Mouse (Mus musculus): ENCODE measurements around the gene Hist1h2bm. TPM values are rescaled to one million over a fixed set of nuclear protein-coding genes. Genes with fewer than 3 reads are reported as not detected.
"Not testable (repeated sequence)": the region's sequence is repeated elsewhere in the genome, so short reads cannot be mapped to it uniquely, and the experiment has no call there.

The Hist1h2bm gene
- polyA plus RNA-seq, 1 experiment from 2014 or later = 5.7 TPM

DNA sequence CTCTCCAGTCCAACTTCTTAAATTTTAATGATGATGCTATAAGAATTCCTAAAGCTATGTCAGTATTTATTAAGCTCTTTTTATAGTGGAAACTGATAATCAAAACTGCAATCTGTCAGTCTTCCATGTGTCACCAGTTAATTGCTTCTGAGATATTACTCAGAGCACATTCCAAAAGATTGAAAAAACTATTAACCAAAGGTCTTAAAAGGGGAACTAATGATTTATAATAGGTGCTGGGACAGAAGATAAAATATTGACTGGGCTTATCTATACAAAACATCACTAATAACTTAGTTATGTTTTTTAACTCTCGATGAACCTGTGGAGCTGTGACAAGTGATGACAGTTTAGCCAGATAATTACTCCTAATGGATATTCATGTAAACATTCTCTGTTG, 23.2 kb downstream of the Hist1h2bm start:
- H3K27me3 ChIP-seq (replicated peaks; ENCODE audit: low read depth, poor library complexity, severe bottlenecking) = no peaks in the 10 kb centered on the region
- H3K27ac ChIP-seq (replicated peaks) = no peak overlapping the region
- no peaks in the 10 kb centered on the region for H3K9me3 ChIP-seq
- no peaks in the 10 kb centered on the region for H3K36me3 ChIP-seq (replicated peaks)
- no peak overlapping the region for H3K4me3 ChIP-seq
- DNase-seq (ENCODE audit: low spot score) = no peak
- H3K4me1 ChIP-seq = peaks cover 16% of the 10 kb centered on the region; the same call in 1 of the 2 replicates
- WGBS = 92% methylated on average over 1 of the region's 1 CpGs

GRCm38 (mm10) chr13:21749387-21750158, 27.7 kb downstream of the Hist1h2bm start:
- Histone ChIP-seq H3K4me3 (peak overlapping the region; percentile 65), H3K4me1 (peaks cover 38% of the 10 kb centered on the region), H3K27me3 (replicated peaks; ENCODE audit: low read depth, poor library complexity, severe bottlenecking) (no peaks in the 10 kb centered on the region), H3K9me3 (no peaks in the 10 kb centered on the region), H3K36me3 (replicated peaks) (no peaks in the 10 kb centered on the region), H3K27ac (replicated peaks) (peak overlapping the region; percentile 94)
- 7% methylated on average over 5 of the region's 5 CpGs for WGBS
- peak; percentile 63 for DNase-seq (ENCODE audit: low spot score)

GRCm38 (mm10) chr13:21750159-21751017, 28.5 kb downstream of the Hist1h2bm start, which contains the start of gene Hist1h4k:
Hist1h4k (minus strand) TSS chr13:21750505.
- WGBS = under 1% methylated on average over 48 of the region's 56 CpGs
- DNase-seq (ENCODE audit: low spot score) = peak; percentile 94
- H3K36me3 ChIP-seq (replicated peaks); H3K9me3 ChIP-seq; H3K27me3 ChIP-seq (replicated peaks; ENCODE audit: low read depth, poor library complexity, severe bottlenecking): not testable (repeated sequence)
- peaks cover 41% of the 10 kb centered on the region for H3K4me1 ChIP-seq
- peak within 1 kb of the TSS; percentile 65 for H3K4me3 ChIP-seq
- H3K27ac ChIP-seq (replicated peaks) = peak within 1 kb of the TSS; percentile 94

DNA sequence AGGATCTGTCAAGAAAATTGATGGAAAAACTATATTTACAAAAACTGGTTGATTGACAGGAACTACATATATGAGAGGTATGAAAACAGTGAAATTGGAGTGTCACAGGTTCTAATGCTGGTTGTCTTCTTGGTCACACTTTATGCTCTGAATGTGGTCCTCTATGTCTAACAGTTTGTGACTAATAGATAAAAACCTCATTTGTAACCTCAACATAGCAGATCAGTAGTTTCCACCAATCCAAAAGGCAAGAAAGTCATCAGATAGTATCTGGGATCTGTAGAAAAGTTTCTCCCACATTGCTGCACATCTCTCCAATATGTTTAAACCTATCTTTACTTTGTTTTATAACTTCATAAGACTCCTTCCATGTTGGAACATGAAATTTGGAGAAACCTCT, 29.6 kb downstream of the Hist1h2bm start:
- Histone ChIP-seq H3K27ac (replicated peaks) (peak overlapping the region; percentile 94), H3K4me3 (peak overlapping the region; percentile 65), H3K4me1 (peaks cover 46% of the 10 kb centered on the region), H3K27me3 (replicated peaks; ENCODE audit: low read depth, poor library complexity, severe bottlenecking) (no peaks in the 10 kb centered on the region), H3K36me3 (replicated peaks) (no peaks in the 10 kb centered on the region), H3K9me3 (no peaks in the 10 kb centered on the region)
- no peak for DNase-seq (ENCODE audit: low spot score)

GRCm38 (mm10) chr13:21751827-21752226, 30.0 kb downstream of the Hist1h2bm start:
- WGBS = 76% methylated on average over 3 of the region's 3 CpGs

GRCm38 (mm10) chr13:21752356-21752755, 30.5 kb downstream of the Hist1h2bm start:
- peaks cover 45% of the 10 kb centered on the region for H3K4me1 ChIP-seq
- H3K9me3 ChIP-seq = no peaks in the 10 kb centered on the region
- DNase-seq (ENCODE audit: low spot score) = peak; percentile 35
- no peaks in the 10 kb centered on the region for H3K36me3 ChIP-seq (replicated peaks)
- WGBS = 53% methylated on average over 3 of the region's 3 CpGs
- peak overlapping the region; percentile 94 for H3K27ac ChIP-seq (replicated peaks)
- H3K4me3 ChIP-seq = peak overlapping the region; percentile 59
- H3K27me3 ChIP-seq (replicated peaks; ENCODE audit: low read depth, poor library complexity, severe bottlenecking) = no peaks in the 10 kb centered on the region

More at GRCm38 (mm10) chr13:21751827-21752226, 30.0 kb downstream of the Hist1h2bm start:
- Histone ChIP-seq H3K4me1 (peaks cover 46% of the 10 kb centered on the region), H3K36me3 (replicated peaks) (no peaks in the 10 kb centered on the region), H3K9me3 (no peaks in the 10 kb centered on the region), H3K27ac (replicated peaks) (peak overlapping the region; percentile 94), H3K27me3 (replicated peaks; ENCODE audit: low read depth, poor library complexity, severe bottlenecking) (no peaks in the 10 kb centered on the region), H3K4me3 (peak overlapping the region; percentile 59)
- no peak for DNase-seq (ENCODE audit: low spot score)

- Histone ChIP-seq H3K4me1 (peaks cover 41% of the 10 kb centered on the region), H3K27ac (replicated peaks) (peak overlapping the region; percentile 94), H3K36me3 (replicated peaks) (no peaks in the 10 kb centered on the region), H3K4me3 (peak overlapping the region; percentile 59), H3K9me3 (no peaks in the 10 kb centered on the region), H3K27me3 (replicated peaks; ENCODE audit: low read depth, poor library complexity, severe bottlenecking) (no peaks in the 10 kb centered on the region)
- WGBS = 3% methylated on average over 10 of the region's 10 CpGs
- DNase-seq (ENCODE audit: low spot score) = no peak
Measured at GRCm38 (mm10) chr13:21753051-21753523, 31.2 kb downstream of the Hist1h2bm start.

DNA sequence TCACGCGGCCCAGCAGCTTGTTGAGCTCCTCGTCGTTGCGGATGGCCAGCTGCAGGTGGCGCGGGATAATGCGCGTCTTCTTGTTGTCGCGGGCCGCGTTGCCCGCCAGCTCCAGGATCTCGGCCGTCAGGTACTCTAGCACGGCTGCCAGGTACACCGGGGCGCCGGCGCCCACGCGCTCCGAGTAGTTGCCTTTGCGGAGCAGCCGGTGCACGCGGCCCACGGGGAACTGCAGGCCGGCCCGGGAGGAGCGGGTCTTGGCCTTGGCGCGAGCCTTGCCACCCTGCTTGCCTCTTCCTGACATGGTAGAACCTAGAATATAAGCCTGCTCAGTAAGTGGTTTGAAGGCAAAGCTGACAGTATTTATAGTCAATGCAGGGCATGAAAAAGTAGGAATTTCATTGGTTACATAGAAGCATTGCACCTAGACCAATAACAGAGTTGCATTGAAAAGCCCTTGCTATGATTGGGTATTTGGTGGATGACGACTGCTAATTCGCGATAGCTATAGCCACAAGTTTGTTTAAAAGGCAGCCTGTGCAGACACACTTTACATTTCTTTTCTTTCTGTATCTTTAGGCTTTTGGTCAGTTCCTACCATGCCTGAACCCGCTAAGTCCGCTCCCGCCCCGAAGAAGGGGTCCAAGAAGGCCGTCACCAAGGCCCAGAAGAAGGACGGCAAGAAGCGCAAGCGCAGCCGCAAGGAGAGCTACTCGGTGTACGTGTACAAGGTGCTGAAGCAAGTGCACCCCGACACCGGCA, 31.9 kb downstream of the Hist1h2bm start, which contains the start of the genes Hist1h2ak and Hist1h2bn:
Hist1h2ak (minus strand) TSS at position 304 of the 762 bp plus-strand sequence.
Hist1h2bn (plus strand) TSS at position 600 of the 762 bp plus-strand sequence.
- Histone ChIP-seq H3K27ac (replicated peaks) (peak within 1 kb of the TSS; percentile 94), H3K4me3 (peak within 1 kb of the TSS; percentile 61), H3K4me1 (peaks cover 38% of the 10 kb centered on the region)
- peak; percentile 81 for DNase-seq (ENCODE audit: low spot score)
- H3K36me3 ChIP-seq (replicated peaks); H3K27me3 ChIP-seq (replicated peaks; ENCODE audit: low read depth, poor library complexity, severe bottlenecking); H3K9me3 ChIP-seq: not testable (repeated sequence)
- under 1% methylated on average over 50 of the region's 50 CpGs for WGBS

DNA sequence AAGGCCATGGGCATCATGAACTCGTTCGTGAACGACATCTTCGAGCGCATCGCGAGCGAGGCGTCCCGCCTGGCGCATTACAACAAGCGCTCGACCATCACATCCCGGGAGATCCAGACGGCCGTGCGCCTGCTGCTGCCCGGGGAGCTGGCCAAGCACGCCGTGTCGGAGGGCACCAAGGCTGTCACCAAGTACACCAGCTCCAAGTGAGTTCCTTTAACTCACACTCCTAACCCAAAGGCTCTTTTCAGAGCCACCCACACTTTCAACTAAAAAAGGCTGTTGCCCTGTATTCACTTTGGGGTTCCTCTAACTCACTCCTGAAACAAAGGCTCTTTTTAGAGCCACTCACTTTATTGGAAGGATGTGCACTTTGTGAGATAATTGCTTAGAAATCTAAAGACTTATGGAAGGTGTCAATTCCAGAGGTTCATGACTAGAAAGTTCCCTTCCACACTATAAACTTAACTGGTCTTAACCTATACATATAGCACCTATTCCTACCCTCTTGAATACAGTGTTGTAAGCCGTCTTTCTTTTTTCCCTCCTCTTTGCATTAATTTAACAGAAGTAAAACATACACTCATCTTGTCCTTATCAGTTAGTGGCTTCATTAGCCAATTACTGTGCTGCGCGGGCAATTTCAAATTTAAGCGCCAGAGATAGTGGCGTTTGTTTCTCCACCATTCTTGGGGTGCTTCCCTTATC, 32.6 kb downstream of the Hist1h2bm start:
- H3K36me3 ChIP-seq (replicated peaks); H3K27me3 ChIP-seq (replicated peaks; ENCODE audit: low read depth, poor library complexity, severe bottlenecking); H3K9me3 ChIP-seq: not testable (repeated sequence)
- under 1% methylated on average over 25 of the region's 26 CpGs for WGBS
- peak; percentile 38 for DNase-seq (ENCODE audit: low spot score)
- Histone ChIP-seq H3K4me3 (peak overlapping the region; percentile 61), H3K27ac (replicated peaks) (peak overlapping the region; percentile 86), H3K4me1 (peaks cover 31% of the 10 kb centered on the region)

GRCm38 (mm10) chr13:21755707-21756106, 33.9 kb downstream of the Hist1h2bm start:
- no peaks in the 10 kb centered on the region for H3K27me3 ChIP-seq (replicated peaks; ENCODE audit: low read depth, poor library complexity, severe bottlenecking)
- no peaks in the 10 kb centered on the region for H3K36me3 ChIP-seq (replicated peaks)
- peak overlapping the region; percentile 61 for H3K4me3 ChIP-seq
- H3K9me3 ChIP-seq = no peaks in the 10 kb centered on the region
- no peak for DNase-seq (ENCODE audit: low spot score)
- peaks cover 30% of the 10 kb centered on the region for H3K4me1 ChIP-seq
- 78% methylated on average over 1 of the region's 1 CpGs for WGBS
- H3K27ac ChIP-seq (replicated peaks) = peak overlapping the region; percentile 86; the same call in 1 of the 2 replicates

All from embryonic facial prominence, embryonic 10.5 days (tissue).